Mouse (Mus musculus): ENCODE data around the gene Nccrp1.
"Not testable (repeated sequence)": the region's sequence is repeated elsewhere in the genome, so short reads cannot be mapped to it uniquely, and the experiment has no call there.

- not testable (repeated sequence) for TF ChIP-seq EP300 (IDR thresholded peaks at IDR 0.05; ENCODE audit: insufficient read depth, low read depth, low read length); CTCF (IDR thresholded peaks at IDR 0.05); POLR2A (IDR thresholded peaks at IDR 0.05; ENCODE audit: insufficient read depth, low read depth, low read length)
These were observed 37.9 kb downstream of the Nccrp1 start for GRCm38 (mm10) chr7:28509121-28509520.

Data from heart, adult 2 months (tissue).